Mouse (Mus musculus) MN1 (cell line): ENCODE results near the gene Slc5a3.

ENCODE experiments used
- DNase-seq: peaks from one replicate; pipeline ENCODE4 v3.0.0-alpha.2; 2016; ENCODE audit warnings: low spot score

The Slc5a3 gene

GRCm38 (mm10) chr16:92120899-92121531 lies 62.9 kb downstream of the Slc5a3 start:
- DNase-seq: no peak

- no peak for DNase-seq
These were observed 69.1 kb downstream of the Slc5a3 start for GRCm38 (mm10) chr16:92127226-92127625.

- no peak for DNase-seq
These were observed 69.5 kb downstream of the Slc5a3 start for GRCm38 (mm10) chr16:92127666-92128065.

- DNase-seq: no peak
These were observed 71.7 kb downstream of the Slc5a3 start for GRCm38 (mm10) chr16:92129843-92130242.

GRCm38 (mm10) chr16:92132511-92132910 lies 74.4 kb downstream of the Slc5a3 start:
- no peak for DNase-seq

DNA sequence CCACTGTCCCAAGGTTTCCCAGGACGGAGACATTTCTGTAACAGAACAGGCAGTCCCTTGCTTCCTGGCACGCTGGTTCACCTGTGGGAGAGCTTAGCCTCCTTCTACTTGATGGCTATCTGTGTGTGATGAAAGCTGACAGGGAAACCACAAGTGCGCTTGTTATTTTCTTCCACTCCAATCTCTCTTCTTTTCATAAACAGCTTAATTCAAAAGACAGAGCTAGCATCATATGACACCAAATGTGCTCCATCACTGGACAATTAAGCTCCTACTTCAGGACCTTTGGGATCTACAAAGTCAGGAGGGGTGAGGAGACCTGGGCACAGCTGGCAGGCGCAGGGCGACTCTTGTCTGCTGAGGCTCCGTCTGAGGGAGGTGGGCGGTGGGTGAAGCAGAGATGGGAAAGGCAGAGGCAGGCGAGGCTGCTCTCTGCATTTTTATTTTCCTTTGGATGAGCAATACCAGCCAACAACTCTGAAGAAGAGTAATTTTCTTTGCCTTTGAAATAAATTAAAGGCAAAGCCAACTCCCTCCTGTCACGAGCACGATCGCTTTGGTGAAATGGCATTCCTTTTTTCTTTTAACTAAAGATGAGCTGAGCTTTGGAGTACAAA lies 76.1 kb downstream of the Slc5a3 start:
- DNase-seq: no peak

DNA sequence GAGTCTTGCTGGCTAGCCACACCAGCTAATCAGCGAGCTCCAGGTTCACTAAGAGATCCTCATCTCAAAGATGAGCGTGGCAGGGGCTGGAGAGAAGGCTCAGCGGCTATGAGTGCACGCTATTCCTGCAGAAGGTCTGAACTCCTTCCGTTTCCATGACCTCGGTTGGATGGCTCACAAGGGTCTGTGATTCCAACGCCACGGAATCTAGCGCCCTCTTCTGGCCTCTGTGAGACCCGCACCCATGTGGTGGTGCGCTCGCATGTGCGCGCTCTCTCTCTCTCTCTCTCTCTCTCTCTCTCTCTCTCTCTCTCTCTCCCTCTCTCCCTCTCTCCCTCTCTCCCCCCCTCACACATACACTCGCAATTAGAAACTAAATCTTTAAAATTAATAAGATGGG lies 78.2 kb downstream of the Slc5a3 start:
- no peak for DNase-seq
